Mouse (Mus musculus): ENCODE measurements around the gene Bri3.

The Bri3 gene

DNA sequence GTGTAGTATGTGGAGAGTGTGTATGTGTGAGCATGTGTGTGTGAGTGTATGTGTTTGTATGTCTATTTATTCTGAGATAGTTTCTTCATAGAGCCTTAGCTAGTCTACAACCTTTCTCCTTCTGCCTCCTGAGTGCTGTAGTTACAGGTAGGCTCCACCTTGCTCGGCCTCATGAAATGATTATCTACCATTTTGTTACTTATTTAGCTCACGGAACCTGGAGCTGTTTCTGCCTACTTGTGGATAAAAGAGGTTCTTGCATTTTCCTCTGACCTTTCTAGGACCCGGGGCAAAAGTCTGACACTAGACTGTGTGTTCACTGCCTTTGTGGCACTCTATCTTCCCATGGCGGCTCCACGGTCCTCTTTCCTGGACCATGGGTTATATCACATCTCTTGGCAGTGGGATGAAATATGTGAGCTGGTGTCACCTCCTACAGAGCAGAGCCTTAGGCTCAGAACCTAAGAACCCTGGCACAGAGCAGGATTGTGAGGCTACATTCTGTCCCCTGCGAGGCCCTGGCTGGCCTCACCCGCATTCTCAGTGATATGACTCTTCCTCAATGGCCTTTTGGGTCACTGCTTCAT is at the start of gene Bri3:
TSS of gene Bri3 (plus strand) at position 537 of the 587 bp plus-strand sequence.
- DNase-seq (ENCODE audit: low spot score): no peak

DNA sequence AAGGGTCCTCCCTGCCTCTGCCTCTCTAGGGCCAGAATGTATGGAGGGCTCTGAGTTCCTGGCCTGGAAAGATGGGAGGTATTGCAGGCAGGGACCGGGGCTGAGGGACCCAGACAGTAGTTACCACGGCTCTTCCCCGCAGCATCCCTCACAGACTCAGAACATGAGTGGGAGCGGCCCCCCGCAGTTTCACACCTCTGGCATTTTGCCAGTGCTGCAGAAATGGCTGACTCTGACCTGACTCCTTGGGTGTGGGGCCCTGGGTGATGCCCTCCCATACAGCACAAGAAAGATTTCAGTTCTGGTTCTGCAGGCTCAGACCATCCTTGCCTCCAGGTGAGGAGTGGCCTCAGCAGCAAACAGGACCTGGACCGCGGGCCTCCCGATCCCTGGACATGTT is 48.7 kb upstream of the Bri3 start:
- DNase-seq (ENCODE audit: low spot score): no peak

DNA sequence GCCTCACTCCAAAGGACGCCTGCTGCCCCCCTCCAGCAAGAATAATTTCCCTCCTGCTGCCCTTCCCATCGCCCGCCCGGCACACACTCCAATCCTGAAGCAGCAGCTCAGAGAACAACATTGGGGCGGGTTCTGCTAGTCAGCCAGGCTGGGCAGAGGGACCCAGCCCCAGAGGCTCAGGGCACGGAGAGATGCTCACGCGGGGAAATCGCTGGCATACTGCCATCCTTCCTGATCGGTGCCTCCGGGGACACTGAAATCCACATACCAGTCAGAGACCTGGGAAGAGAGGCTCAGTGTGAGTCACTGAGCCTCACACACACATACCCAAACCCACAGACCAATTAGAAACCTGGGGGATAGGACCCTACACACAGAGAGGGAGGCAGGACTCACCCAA is 43.6 kb upstream of the Bri3 start:
- DNase-seq (ENCODE audit: low spot score): no peak

DNA sequence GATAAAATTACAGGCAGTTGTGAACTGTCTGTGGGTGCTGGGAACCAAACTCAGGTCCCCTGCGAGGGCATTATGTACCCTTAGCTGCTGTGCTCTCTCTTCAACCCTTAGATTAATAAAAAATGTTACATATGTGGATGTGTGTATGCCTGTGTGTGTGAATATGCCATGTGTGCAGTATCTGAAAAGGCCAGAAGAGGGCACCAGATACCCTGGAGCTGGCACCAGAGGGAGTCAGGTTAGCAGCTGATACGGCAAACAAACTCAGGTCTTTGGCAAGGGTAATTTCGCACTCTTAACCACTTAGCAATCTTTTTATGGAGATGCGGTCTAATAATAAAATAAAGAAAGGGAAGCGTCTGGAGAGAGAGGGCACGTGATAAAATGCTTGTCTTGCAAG is 41.8 kb upstream of the Bri3 start:
- no peak for DNase-seq (ENCODE audit: low spot score)

DNA sequence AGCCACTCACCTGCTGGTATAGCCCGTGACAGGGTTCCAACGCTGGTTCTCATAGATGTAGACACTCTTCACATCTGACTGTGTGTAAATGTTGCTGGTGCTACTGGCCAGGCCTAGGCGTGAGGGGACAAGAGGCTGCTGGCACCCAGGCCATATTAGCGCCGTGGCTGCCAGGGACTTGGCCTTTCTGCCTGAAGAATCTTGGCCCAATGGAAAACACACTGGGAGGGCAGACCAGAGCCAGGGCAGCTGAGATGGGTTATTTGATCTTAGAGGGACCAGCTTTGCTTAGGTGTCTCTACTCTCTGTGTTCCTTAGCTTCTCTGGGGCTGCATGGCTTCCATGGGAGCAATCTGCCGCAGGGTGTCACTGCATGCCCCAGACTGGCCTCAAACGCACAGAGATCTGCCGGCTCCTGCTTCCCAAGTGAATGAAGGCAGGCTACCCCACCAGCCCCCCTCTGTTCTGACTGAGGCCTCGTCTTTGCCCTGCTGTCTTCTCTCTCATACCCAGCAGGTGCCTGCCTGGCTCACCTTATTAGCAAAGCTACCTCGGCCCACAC is 40.8 kb upstream of the Bri3 start:
- no peak for DNase-seq (ENCODE audit: low spot score)

DNA sequence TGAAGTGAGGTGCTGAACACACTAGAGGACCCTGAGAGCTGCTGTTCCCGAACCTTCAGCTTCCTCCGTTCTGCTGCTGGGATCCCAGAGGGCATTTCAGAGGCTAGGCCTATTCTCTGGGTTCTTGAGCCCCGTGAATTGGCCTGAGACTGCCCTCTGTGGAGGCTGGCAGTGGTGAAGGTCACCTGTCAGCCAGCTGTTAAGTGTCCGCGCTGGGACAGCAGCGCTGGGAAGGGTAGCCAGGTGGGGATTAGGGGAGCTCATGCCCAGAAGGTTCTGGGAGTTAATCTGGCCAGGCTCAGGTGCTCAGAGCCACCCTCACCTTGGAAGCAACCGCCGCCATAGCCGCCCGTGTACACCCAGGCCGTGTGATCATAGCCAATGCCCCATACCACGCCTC is 39.9 kb upstream of the Bri3 start:
- DNase-seq (ENCODE audit: low spot score): no peak

DNA sequence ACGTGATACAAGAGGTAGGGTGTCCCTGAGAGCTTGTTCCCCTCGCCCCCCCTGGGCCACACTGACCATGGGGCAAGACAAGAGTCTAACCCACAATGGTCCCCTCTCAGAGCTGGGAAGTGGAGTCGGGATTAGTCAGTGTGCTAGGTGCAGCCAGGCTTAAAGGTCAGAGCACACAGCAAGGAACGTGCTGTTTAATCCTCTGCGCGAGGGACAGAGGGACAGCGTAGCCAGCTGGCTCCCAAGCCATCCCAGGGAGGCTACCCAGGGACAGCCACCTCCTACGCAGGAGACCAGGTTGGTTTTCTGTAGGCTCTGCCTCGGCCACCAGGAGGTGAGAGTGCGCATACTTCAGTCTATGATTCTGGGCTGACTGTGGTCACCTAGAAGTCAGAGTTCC is 39.3 kb upstream of the Bri3 start:
- no peak for DNase-seq (ENCODE audit: low spot score)

DNA sequence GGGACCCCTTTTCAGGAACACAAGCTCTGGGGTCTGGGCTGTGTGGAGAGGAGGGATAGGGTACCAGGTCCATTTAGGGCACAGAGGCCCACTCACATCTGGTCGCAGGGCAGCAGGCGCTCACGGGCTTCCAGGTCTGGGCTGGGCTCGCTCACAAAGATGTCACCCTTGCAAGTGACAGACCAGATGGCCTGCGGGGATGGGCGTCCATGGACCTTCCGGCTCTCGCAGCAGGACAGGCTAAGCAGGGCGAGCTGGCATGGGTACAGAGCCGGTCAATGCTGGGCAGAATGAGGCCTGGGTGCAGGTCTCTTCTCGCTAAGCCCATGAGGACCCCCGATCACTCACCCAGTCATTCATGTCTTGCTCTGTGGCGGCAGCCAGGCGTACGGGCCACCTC is 38.2 kb upstream of the Bri3 start:
- DNase-seq (ENCODE audit: low spot score): no peak

DNA sequence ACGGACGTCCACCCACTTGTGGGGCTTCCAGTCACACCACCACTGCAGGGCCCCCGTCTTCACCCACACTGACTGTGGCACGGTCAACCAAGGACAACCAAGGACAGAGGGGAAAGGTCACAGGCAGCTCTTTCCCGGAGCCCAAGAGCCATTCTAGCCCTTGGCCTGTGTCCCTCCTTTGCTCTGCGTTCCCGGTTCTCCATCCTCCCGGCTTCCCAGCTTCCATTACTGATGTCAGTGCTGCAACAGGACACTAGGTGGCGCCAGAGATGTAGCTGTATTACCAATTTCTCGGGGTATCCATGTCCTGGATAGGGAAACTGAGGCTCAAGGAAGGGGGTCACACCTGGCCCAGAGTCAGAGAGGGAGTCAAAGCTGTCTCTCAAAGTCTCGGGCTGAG is 36.8 kb upstream of the Bri3 start:
- DNase-seq (ENCODE audit: low spot score): no peak

DNA sequence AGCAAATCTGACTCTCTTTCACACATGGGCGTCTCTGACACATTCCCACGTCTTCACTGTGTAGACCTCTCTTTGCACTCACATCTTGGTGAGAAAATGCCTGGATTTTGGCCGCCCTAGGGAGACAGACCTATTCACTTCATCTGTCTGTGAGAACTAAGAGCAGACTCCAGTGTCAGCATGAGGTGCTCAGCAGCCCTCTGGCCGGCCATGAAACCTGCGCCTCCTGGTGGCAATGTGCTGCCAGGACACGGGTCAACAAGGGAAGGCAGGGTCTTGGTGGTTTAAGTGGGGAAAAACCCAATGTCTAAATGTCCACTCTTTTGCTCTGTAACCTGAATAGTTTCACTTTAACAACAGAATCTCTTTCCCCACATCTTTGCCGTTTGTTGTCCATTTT is 29.8 kb upstream of the Bri3 start:
- DNase-seq (ENCODE audit: low spot score): no peak

DNA sequence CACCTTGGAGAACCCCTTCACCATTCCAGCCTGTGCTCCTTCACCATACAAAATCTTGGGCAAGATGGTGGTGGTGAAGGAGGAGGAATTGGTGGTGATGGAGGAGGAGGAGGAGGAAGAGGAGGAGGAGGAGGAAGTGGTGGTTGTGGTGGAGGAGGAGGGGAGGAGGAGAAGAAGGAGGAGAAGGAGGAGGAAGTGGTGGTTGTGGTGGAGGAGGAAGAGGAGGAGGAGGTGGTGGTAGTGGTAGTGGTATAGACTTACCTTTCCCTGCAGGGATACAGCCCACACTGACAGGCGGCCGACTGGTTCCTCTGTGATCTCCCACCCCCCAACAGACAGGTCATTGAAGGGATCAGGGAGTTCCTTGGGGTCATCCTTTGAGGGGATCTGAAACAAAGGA is 28.2 kb upstream of the Bri3 start:
- no peak for DNase-seq (ENCODE audit: low spot score)

DNA sequence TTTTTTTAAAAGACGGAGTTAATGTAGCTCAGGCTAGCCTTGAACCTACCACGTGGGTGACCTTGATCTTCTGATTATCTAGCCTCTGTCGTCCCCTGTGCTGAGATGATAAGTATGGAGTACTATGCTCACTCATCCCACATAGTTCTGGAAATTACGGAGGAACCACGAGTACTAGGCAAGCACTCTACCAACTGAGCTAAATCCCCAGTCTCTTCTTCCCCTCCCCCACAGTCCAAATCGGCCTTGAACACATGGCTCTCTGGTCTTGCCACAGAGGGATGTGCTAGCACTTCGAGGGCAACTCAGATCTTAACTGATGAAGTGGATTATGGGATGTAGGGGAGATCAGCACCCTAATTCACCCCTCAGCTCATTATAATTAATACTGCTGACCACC is 26.2 kb upstream of the Bri3 start:
- DNase-seq (ENCODE audit: low spot score): no peak

DNA sequence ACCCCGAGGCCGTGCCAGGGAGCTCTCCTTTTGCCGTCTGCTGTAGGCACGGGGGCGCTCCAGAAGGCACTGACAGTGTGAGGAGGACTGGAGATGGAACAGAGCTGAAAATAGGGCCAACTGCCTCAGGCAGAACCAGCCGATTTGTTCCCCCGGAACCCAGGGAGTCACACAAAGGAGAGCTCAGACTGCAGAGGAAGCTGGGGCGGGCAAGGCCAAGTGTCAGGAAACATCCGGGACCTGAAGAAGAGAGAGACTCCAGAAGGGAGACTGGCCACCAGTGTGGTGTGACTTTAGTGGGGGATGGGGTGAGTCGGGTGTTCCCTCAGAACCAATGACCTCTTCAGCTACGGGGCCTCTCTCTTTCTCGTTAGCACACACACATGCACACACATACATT is 24.9 kb upstream of the Bri3 start:
- no peak for DNase-seq (ENCODE audit: low spot score)

DNA sequence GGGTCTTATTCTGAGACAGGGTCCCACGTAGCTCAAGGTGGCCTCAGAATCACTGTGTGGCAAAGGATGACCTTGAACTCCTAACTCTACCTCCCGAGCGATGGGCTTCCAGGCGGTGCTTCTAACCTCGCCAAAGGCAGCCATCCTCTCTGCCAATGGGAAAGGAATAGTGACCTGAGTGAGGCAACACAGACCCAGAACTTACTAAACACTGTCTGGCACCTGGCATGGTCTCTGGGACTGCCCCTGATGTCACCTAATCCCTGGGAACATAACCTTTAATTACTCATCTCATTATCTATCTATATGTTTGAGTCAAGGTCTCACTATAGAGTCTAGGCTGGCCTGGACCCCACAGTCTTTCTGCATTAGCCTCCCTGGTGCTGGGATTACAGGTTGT is 24.3 kb upstream of the Bri3 start:
- no peak for DNase-seq (ENCODE audit: low spot score)

DNA sequence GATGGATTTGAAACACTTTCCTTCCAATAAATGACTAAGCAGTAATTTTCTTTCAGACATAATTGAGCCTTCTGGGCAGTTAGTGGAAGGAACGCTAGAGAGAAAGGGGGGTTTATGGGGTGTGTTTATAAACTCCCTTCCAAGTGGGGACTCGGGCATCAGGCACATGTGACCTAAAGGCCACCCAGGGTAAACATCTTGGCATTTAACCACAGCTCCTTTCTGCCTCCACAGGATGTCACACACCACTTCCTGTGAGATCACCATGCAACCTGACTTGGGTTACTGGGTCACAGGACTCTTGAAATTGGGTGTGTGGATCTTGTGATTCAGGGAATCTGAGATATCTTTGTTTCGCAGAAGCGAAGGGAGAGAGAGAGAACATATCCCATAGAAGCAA is 22.9 kb upstream of the Bri3 start:
- no peak for DNase-seq (ENCODE audit: low spot score)

DNA sequence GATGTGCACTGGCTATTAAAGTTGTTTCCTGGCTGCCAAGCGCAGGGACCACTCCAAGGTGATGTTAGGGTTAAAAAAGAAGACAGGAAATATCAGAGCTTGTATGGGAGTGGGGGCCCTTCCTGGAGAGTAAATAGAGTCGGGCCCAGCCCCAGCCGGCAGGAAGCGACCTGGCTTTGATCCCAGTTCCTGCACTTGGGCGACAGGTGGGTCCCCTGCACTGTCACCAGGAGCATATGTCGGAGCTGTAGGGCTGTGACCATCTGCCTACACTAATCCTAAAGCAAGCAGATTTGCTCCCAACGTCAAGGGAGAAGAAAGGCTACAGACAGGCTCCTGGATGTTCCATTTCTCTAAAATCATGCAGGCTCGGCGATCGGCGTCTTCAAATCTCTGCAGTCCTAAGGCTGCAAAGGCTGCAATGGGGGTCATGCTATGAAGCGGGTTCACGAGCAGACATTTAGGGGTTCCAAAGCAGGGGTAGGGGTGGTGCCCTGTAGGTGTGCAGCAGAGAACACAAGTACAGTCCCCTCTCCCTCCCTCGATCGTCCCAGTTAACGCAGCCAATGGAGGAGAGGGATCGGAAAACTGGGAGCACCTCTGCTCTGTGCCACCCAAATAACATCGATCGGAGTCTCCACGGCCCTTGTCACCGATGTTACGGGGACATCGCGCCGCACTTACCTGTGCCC is 21.3 kb upstream of the Bri3 start:
- DNase-seq (ENCODE audit: low spot score): no peak

DNA sequence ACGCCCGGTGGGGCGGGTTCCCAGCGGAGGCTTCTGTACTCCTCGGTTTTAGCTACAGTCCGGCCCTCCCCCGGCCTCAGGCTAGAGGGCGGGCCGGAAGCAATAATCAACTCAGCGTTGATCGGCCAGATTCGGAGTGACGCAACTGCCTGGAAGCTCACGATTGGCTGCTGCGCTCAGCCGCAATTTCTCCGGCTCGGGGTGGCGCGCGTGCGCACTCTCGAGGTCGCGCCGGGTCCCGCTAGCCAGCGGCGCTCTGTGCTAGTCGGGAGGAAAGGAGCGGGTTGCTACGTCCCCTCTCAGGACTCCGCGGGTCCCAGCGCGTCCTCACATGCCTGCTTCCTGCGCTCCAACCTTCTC is 20.8 kb upstream of the Bri3 start, which contains the start of gene Tecpr1:
TSS of gene Tecpr1 (minus strand) at position 113 of the 360 bp plus-strand sequence.
- peak; percentile 92 for DNase-seq (ENCODE audit: low spot score)

DNA sequence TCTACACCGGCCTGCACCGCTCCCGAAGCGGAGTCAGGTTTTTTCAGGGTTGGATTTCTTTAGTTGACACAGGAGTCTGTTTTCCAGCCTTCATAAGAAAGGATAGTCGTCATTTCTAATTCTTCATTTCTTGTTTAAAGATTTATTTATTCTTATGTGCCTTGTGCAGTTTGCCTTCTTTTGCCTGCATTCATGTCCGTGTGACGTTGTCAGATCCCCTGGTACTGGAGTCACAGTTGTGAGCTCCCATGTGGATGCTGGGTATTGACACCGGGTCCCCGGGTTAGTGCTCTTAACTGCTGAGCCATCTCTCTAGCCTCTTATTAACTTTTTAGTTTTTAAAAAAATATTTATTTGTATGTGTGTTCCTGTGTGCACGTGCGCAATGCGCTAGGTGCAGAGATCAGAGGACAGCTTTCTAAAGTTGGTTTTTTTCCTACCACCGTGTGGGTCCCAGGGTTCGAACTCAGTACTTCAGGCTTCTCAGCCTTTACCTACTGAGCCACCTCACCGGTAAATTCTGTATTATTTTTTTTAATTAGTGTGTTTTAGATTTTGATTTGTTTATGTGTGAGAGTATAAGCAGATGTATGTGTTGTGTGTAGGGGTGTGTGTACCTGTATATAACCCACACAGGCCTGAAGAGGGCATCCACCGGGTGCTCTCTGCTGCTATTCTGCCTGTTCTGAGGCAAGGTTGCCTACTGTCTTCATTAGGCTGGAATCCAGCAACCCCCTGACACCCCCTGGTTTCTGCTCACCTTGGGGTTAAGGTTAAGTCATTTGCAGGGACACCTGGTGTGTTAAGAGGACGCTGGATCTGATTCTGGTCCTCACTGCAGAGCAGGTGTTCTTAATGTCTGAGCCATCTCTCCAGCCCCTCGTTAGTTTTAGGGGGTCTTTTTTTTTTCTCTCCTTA is 20.1 kb upstream of the Bri3 start:
- no peak for DNase-seq (ENCODE audit: low spot score)

DNA sequence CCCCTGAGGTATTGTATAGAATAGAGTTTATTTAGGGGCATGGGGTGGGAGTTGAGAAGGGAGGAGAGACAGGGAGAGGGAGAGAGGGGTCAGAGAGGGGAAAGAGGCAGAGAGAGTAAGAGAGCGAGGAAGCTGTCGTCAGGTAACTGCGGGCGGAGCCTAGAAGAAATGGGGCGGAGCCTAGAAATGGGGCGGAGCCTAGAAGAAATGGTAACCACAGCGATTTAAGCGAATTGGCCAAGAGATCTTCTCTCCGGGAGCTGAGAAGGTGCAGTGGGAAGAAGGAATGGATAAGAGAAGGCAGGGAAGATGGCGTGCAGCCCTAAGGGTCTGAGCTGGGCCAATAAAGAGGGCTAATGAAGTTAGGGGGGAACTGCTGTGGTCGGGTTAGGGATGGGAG is 18.0 kb upstream of the Bri3 start:
- no peak for DNase-seq (ENCODE audit: low spot score)

DNA sequence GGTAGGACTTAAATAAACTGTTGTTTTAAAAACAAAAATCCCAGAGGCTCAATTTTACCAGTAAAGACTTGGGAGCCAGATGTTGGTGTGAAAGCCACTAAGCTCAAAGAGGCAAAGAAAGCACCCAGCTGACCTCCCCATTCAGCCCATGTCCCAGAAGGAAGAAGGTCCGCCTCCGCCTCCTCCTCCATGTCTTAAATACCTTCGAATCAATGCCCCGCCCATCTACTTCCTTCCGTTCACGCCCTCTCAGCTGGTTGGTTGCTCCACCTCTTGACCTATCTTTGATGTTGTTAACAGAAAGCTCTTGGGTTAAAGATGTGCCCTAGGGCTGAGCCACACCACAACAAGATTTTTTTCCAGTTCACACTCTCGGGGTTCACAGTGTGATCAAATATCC is 14.0 kb upstream of the Bri3 start:
- no peak for DNase-seq (ENCODE audit: low spot score)

DNA sequence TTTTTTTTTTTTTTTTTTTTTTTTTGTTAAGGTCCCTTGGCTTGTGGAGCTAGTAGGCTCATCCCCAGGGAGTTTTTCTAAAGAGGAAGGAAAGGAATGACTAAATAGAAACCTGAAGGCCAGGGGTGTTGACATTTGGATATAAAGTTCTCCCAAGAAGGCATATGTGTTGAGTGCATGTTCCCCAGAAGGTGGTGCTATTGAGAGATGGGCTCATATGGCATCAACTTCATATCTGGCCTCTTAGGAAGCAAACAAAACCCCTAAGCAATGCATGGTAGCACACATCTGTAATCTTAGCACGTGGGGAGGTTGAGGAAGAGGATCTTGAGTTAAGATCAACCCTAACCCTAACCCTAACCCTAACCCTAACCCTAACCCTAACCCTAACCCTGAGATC is 12.8 kb upstream of the Bri3 start:
- DNase-seq (ENCODE audit: low spot score): no peak

DNA sequence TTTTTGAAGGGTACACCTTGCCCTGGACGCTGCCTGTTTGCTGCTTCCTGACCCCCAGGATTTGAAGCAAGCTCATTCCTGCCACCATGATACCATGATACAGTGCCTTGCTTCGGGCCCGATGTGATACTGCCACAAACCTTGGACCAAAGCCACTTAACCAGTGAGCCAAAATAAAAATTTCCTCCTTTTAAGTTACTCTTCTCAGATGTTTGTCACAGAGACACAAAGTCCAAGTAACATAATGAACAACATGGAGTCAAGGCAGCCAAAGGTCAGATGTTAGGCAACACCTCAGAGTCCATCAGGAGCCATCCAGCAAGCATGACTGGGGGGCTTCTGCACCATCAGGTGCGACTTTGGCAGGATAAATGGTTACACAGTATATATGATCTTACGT is 11.7 kb upstream of the Bri3 start:
- no peak for DNase-seq (ENCODE audit: low spot score)

DNA sequence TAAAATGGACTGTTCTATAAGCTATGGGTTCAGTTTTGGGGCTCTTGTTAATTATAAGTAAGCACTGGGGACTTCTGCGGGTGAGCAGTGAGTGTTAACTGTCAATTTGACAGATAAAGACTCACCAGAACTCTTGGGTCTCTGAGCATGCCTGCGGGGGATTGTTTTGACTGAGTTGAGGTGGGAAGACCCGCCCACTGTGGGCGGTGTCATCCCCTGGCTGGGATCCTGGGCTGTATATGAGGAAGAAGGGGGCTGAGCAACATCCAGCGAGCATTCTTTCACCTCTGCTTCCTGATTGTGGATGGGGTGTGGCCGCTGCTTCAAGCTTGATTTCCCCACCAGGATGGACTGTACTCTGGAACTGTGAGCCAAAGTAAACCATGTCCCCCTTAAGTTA is 10.0 kb upstream of the Bri3 start:
- no peak for DNase-seq (ENCODE audit: low spot score)
